Mouse (Mus musculus): ENCODE data around the gene Mov10l1. TPM values are rescaled to one million over a fixed set of nuclear protein-coding genes. Genes with fewer than 3 reads are reported as not detected.

The Mov10l1 gene
- polyA plus RNA-seq, 1 experiment from 2014 or later, result not detected

Other genes starting within 250 kb of the Mov10l1 start
- gene Brd1, start 248.7 kb upstream of the Mov10l1 start, polyA plus RNA-seq (2016; fragmentation: Nextera tagmentation; extraction: Ambion mirVana), result 22.2 and 23.5 TPM in 2 replicates
- gene Zbed4, start 231.2 kb upstream of the Mov10l1 start, polyA plus RNA-seq (2016; fragmentation: Nextera tagmentation; extraction: Ambion mirVana), result 38.5 and 39.3 TPM in 2 replicates
- 10.9 and 12.5 TPM in 2 replicates for gene Alg12, start 163.6 kb upstream of the Mov10l1 start, polyA plus RNA-seq (2016; fragmentation: Nextera tagmentation; extraction: Ambion mirVana)
- gene Creld2, start 163.3 kb upstream of the Mov10l1 start, polyA plus RNA-seq (2016; fragmentation: Nextera tagmentation; extraction: Ambion mirVana), result 92.2 and 93.9 TPM in 2 replicates
- 43.6 and 49.0 TPM in 2 replicates for gene Pim3, start 120.7 kb upstream of the Mov10l1 start, polyA plus RNA-seq (2016; fragmentation: Nextera tagmentation; extraction: Ambion mirVana)
- gene Ttll8, start 28.5 kb upstream of the Mov10l1 start, polyA plus RNA-seq (2016; fragmentation: Nextera tagmentation; extraction: Ambion mirVana), result not detected in 2 replicates
- 1.0 and 1.5 TPM in 2 replicates for gene Mlc1, start 3.9 kb upstream of the Mov10l1 start, polyA plus RNA-seq (2016; fragmentation: Nextera tagmentation; extraction: Ambion mirVana)
- 0.21 and 0.50 TPM in 2 replicates for gene Panx2, start 76.8 kb downstream of the Mov10l1 start, polyA plus RNA-seq (2016; fragmentation: Nextera tagmentation; extraction: Ambion mirVana)
- gene Trabd, start 92.2 kb downstream of the Mov10l1 start, polyA plus RNA-seq (2016; fragmentation: Nextera tagmentation; extraction: Ambion mirVana), result 52.1 and 52.4 TPM in 2 replicates
- gene Selenoo, start 106.2 kb downstream of the Mov10l1 start, polyA plus RNA-seq (2016; fragmentation: Nextera tagmentation; extraction: Ambion mirVana), result 12.9 and 13.0 TPM in 2 replicates
- gene Tubgcp6, start 140.2 kb downstream of the Mov10l1 start, polyA plus RNA-seq (2016; fragmentation: Nextera tagmentation; extraction: Ambion mirVana), result 25.9 and 28.8 TPM in 2 replicates
- gene Hdac10, start 145.8 kb downstream of the Mov10l1 start, polyA plus RNA-seq (2016; fragmentation: Nextera tagmentation; extraction: Ambion mirVana), result 15.9 and 16.1 TPM in 2 replicates
- 16.6 and 19.6 TPM in 2 replicates for gene Mapk12, start 157.8 kb downstream of the Mov10l1 start, polyA plus RNA-seq (2016; fragmentation: Nextera tagmentation; extraction: Ambion mirVana)
- 16.1 and 20.6 TPM in 2 replicates for gene Mapk11, start 166.7 kb downstream of the Mov10l1 start, polyA plus RNA-seq (2016; fragmentation: Nextera tagmentation; extraction: Ambion mirVana)
- gene Plxnb2, start 197.9 kb downstream of the Mov10l1 start, polyA plus RNA-seq (2016; fragmentation: Nextera tagmentation; extraction: Ambion mirVana), result 146 and 152 TPM in 2 replicates
- gene Dennd6b, start 213.6 kb downstream of the Mov10l1 start, polyA plus RNA-seq (2016; fragmentation: Nextera tagmentation; extraction: Ambion mirVana), result 26.1 and 29.1 TPM in 2 replicates
- gene Ppp6r2, start 228.6 kb downstream of the Mov10l1 start, polyA plus RNA-seq (2016; fragmentation: Nextera tagmentation; extraction: Ambion mirVana), result 23.8 and 26.8 TPM in 2 replicates